Mouse (Mus musculus): ENCODE measurements around the gene Gm34302. TPM values are rescaled to one million over a fixed set of nuclear protein-coding genes. Genes with fewer than 3 reads are reported as not detected.

The Gm34302 gene
- total RNA-seq, 2 experiments from 2014 or later: not detected

DNA sequence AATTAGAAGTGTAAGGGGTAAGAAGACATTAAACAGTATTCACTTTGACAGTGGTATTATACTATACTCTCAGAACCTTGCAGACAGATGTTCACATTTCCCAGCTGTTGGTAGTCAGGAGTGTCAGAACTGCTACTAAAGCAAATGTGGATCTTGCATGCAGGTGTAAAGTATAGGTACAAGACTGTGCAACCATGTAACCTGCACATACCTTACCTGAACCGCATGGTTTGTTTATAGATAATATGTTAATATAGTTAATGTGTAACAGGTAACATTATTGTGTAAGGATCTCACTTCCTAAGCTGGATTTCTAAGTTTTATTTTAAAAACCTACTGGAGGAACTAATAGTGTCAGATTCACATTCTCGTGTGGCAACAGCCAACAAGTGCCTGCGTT, 44.8 kb downstream of the Gm34302 start:
- intact Hi-C loops (cut with DNase I): no loop called here
- Histone ChIP-seq H3K27ac (no peak overlapping the region), H3K4me3 (no peak overlapping the region)
- no peak for TF ChIP-seq CTCF (IDR thresholded peaks at IDR 0.05)
- DNase-seq (ENCODE audit: extremely low spot score in 1 of 2, low spot score in 2 of 2): no peak

Other genes with a start within 250 kb of the Gm34302 start
- gene Mme, start 242.3 kb downstream of the Gm34302 start, total RNA-seq (2021): 1 to 10 TPM; 5.5 to 9.1 TPM